19 mouse cellular contexts compared by ENCODE assay signal in the genomic region with DNA sequence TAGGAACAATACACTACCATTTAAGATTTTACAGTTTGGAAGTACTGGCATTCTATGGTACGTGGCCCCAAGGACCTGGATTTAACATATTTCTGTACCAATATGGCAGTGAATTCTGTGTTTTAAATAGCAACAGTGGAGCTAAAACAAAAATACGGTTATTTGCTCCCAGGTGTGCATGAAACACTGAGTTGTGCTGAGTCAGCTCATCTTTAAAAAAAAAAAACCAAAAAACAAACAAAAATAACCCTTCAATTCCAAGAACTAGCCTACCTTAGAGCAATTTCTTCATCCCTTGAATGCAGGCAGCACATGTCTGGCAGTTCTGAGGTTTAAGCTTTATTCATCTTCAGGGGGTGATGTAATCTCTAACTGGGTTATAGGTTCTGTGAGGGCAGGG.
"Had no signal": no experiment of that assay in that cellular context is flagged by ENCODE, and none has a peak within 500 bp of the region (broad histone marks: within the 10 kb centered on the region; RNA-seq: fewer than 3 reads in every experiment).

No protein-coding gene starts in this region.

- H3K4me2 ChIP-seq: liver, embryonic 15.5 days; lung, embryonic 14.5 days; midbrain, embryonic 12.5 days; neural tube, embryonic 13.5 days; neural tube, embryonic 15.5 days had no signal

- DNase-seq: liver, postnatal 0 days; lung, embryonic 14.5 days; lung, postnatal 10 days; lung, postnatal 4 days; midbrain, embryonic 14.5 days; retina, postnatal 1 day; right cerebral cortex, adult 18-20 months; right cerebral cortex, postnatal 25 days; right cerebral cortex, postnatal 4 days; spleen, adult 18-20 months; thymus, adult 18-20 months; thymus, postnatal 14 days; thymus, postnatal 36 days had no signal

- H3K9me3 ChIP-seq: liver, embryonic 15.5 days; midbrain, embryonic 10.5 days; midbrain, embryonic 12.5 days; neural tube, embryonic 13.5 days; neural tube, embryonic 15.5 days had no signal

- H3K9ac ChIP-seq: liver, embryonic 15.5 days; liver, postnatal 0 days; lung, embryonic 14.5 days; midbrain, embryonic 12.5 days; neural tube, embryonic 13.5 days; neural tube, embryonic 15.5 days had no signal

- H3K36me3 ChIP-seq: liver, embryonic 15.5 days; midbrain, embryonic 12.5 days; neural tube, embryonic 13.5 days; neural tube, embryonic 15.5 days had no signal

- H3K4me3 ChIP-seq: liver, embryonic 15.5 days; midbrain, embryonic 10.5 days; midbrain, embryonic 12.5 days; myocyte; neural tube, embryonic 13.5 days; neural tube, embryonic 15.5 days had no signal

- H3K27ac ChIP-seq: liver, embryonic 15.5 days; midbrain, embryonic 10.5 days; midbrain, embryonic 12.5 days; neural tube, embryonic 13.5 days; neural tube, embryonic 15.5 days had no signal
